Mouse (Mus musculus) lung, embryonic 14.5 days (tissue): ENCODE results near the gene Fyn. TPM values are rescaled to one million over a fixed set of nuclear protein-coding genes. Genes with fewer than 3 reads are reported as not detected.
A peak's percentile ranks its signal among the peaks of the same experiment; 100 is the strongest.

ENCODE experiments used
- ATAC-seq: fragments of 200-750 bp; cut with Nextera tagmentation; 2 replicates; pipeline ENCODE4 v1.8.0; 2017; ENCODE audit warnings: mild to moderate bottlenecking, moderate TSS enrichment, moderate library complexity; ENCODE audit not compliant: insufficient read depth
- DNase-seq: peaks from one replicate; pipeline ENCODE4 v3.0.0-alpha.2; 2015
- H3K27ac ChIP-seq: fragments of 300-500 bp; sonication (generic); 2 replicates; pipeline ENCODE4 v1.5.1; 2014; ENCODE audit warnings: low read depth, mild to moderate bottlenecking, moderate library complexity
- H3K27me3 ChIP-seq: fragments of 300-500 bp; sonication (generic); 2 replicates; pipeline ENCODE4 v1.6.1; 2014; ENCODE audit warnings: low read length, control low read depth; ENCODE audit not compliant: insufficient read depth
- H3K36me3 ChIP-seq: fragments of 300-500 bp; sonication (generic); 2 replicates; pipeline ENCODE4 v1.6.1; 2014; ENCODE audit warnings: control low read depth; ENCODE audit not compliant: insufficient read depth
- H3K4me1 ChIP-seq: fragments of 300-500 bp; sonication (generic); 2 replicates; pipeline ENCODE4 v1.6.1; 2014; ENCODE audit warnings: antibody characterized with exemption, control low read depth; ENCODE audit not compliant: insufficient read depth
- H3K4me2 ChIP-seq: fragments of 300-500 bp; sonication (generic); 2 replicates; pipeline ENCODE4 v1.6.1; 2014; ENCODE audit warnings: mild to moderate bottlenecking
- H3K4me3 ChIP-seq: fragments of 300-500 bp; sonication (generic); 2 replicates; pipeline ENCODE4 v1.5.1; 2014; ENCODE audit warnings: low read depth, low read length
- H3K9ac ChIP-seq: fragments of 300-500 bp; sonication (generic); 2 replicates; pipeline ENCODE4 v1.6.1; 2014
- H3K9me3 ChIP-seq: fragments of 300-500 bp; sonication (generic); 2 replicates; pipeline ENCODE4 v1.6.1; 2016; ENCODE audit warnings: low read depth, low read length, control low read depth
- CTCF ChIP-seq: IDR thresholded peaks from 2 replicates; pipeline ENCODE4 v1.5.1; 2016; ENCODE audit warnings: antibody characterized with exemption, low read depth
- WGBS: fragments of 180-500 bp; shearing (Covaris S2); extraction: QIAGEN DNeasy Blood & Tissue Kit; methylation state at CpG from one replicate; pipeline ENCODE4 v1.1.7; 2014; 5-methylcytosine and 5-hydroxymethylcytosine counted together
- polyA plus RNA-seq: library from polyadenylated mRNA; unstranded; fragments of >200 nt; fragmentation: Nextera tagmentation; extraction: Ambion mirVana; gene quantifications from 2 replicates; pipeline ENCODE4 v1.2.1, GENCODE M21; 2014

Fyn gene
- polyA plus RNA-seq, 1 experiment from 2014 or later: 30.3 TPM

DNA sequence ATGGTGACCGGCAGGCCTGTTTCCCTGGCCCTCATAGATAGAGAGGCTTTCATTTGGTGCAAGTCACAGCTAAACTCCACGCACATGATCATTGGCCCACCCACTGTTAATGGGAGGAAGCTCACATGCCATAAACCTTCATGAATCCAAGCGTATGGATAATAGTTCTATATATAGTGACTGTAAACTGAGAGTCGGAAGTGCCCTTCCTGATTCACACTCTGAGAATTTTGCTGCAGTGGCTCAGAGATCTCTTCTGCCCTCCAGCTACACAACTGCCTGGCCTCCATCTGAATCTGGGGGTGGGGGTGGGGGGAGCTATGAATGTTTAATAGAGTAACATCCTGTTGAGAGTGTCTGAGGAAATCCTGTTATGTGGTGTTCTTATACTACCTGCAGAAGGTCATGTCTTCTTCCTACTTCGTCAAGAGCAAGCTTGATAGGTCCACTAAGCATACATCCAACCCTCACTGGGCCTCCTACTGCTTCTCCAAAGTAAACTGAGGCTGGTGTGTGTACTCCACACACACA, 153.3 kb downstream of the Fyn start:
- WGBS: 55% methylated on average over 5 of the region's 5 CpGs
- H3K27me3 ChIP-seq: no peaks in the 10 kb centered on the region
- no peak overlapping the region for H3K4me3 ChIP-seq
- ATAC-seq: 0 out of 2 replicates have a peak, but pooled peaks have one; percentile 15
- no peak overlapping the region for H3K27ac ChIP-seq
- H3K36me3 ChIP-seq: peaks cover 23% of the 10 kb centered on the region; the same call in 1 of the 2 replicates
- H3K9me3 ChIP-seq: no peaks in the 10 kb centered on the region
- 0 out of 2 replicates have a peak, but pooled peaks cover 3% of the 10 kb centered on the region for H3K4me1 ChIP-seq
- H3K4me2 ChIP-seq: no peak overlapping the region
- H3K9ac ChIP-seq: no peak overlapping the region
- DNase-seq: peak; percentile 75
- no peak for TF ChIP-seq CTCF

DNA sequence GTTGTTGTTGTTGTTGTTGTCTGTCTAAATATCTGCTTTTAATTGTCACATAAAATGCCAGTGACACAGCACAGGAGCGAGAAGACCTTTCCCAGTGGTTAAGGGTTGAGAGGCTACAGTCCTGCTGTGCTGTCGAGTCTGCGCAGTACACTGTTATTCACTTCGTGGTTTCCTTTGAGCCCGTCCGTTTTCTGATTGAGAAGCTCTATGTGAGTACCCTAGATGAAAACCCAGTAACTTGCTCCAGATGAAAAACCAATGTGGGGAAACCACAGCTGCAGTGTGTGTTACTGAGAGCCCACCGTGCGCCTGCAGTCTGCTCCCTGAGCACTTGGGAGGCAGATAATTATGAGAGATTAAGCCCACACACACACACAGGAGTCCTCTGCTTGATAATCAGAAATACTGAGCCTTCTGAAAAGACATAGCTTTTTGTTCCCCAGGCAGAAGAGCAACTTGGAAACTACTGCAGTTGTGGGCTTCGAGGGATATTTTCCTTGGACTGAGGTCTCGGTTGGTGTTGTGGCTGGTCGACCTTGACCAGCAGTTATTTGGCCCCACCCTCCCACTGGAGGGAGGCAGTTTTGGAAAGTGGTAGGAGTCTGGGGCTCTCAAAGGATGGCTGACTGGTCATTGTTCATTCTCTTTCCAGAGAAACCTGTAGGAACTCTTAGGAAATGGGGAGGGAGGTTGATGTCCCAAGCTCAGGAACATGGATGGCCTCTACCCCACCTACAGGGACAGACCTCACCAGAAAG, 154.4 kb downstream of the Fyn start:
- H3K4me1 ChIP-seq: peaks cover 8% of the 10 kb centered on the region
- no peak overlapping the region for H3K9ac ChIP-seq
- DNase-seq (no peak), ATAC-seq (no peak)
- 70% methylated on average over 11 of the region's 11 CpGs for WGBS
- H3K27me3 ChIP-seq: no peaks in the 10 kb centered on the region
- no peak for TF ChIP-seq CTCF
- no peaks in the 10 kb centered on the region for H3K9me3 ChIP-seq
- H3K4me2 ChIP-seq: no peak overlapping the region
- no peak overlapping the region for H3K27ac ChIP-seq
- H3K36me3 ChIP-seq: peaks cover 24% of the 10 kb centered on the region; the same call in 1 of the 2 replicates
- H3K4me3 ChIP-seq: no peak overlapping the region

DNA sequence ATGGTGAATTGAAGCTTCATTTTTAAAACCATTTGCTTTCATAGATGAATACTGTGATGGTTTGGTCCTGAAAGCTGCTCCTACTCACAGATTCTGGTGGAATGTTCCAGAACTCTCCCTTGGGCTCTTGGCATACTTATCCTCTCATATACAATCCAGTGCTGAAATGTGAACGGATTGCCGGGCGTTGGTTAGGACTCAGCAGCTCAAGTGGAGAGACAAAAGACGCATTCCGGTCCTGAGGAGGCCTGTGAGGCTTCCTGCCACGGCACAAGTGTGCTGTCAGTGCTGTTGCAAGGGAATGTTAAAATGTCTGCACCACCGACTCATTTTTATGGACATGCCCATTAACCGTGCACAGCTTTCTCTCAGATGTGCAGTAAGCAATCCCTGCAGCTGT, 155.7 kb downstream of the Fyn start:
- WGBS: 30% methylated on average over 8 of the region's 8 CpGs
- Histone ChIP-seq H3K27ac (no peak overlapping the region), H3K4me3 (no peak overlapping the region), H3K4me1 (peaks cover 10% of the 10 kb centered on the region), H3K4me2 (no peak overlapping the region), H3K9ac (no peak overlapping the region), H3K9me3 (no peaks in the 10 kb centered on the region), H3K36me3 (peaks cover 24% of the 10 kb centered on the region; the same call in 1 of the 2 replicates), H3K27me3 (no peaks in the 10 kb centered on the region)
- no peak for ATAC-seq
- DNase-seq: peak; percentile 40
- TF ChIP-seq CTCF: no peak

DNA sequence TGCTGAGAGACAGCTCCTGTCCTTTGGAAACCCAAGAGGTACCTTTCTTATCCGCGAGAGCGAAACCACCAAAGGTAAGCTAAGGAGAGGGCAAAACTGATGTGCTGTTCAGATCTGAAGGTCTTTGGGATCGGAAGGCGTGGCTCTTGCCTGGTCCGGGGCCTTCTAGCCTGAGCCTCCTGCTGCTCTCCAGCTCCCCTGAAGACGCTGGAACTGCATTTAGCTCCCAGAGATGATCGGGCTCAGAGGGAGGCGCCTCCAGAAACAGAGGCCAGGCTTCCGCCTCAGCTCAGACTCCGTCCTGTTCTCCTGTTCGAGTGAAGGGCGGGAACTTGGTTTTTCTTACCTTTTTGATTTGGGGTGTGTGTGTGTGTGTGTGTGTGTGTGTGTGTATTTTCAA, 156.8 kb downstream of the Fyn start:
- no peak overlapping the region for H3K27ac ChIP-seq

DNA sequence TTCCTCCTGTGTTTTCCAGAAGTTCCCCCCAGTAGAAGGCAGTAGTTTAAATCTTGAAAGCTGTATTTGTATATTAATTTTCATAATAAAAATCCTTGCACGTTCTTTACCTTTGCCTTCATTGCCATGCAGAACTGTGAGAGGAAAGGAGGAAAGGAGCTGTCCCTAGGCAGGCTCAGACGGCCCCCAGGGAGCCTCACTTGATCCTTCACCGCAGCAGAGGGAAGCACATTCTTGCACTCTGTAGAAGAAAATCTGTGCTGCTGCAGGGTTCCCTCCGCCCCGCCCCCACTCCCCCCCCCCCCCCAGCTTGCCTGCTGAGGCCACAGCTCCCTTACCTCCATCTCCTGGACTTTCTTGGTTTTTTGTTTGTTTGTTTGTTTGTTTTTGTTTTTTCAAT, 158.5 kb downstream of the Fyn start:
- Histone ChIP-seq H3K27me3 (no peaks in the 10 kb centered on the region), H3K4me1 (peaks cover 13% of the 10 kb centered on the region), H3K4me3 (no peak overlapping the region), H3K27ac (no peak overlapping the region), H3K36me3 (peaks cover 24% of the 10 kb centered on the region; the same call in 1 of the 2 replicates), H3K4me2 (no peak overlapping the region), H3K9ac (no peak overlapping the region), H3K9me3 (no peaks in the 10 kb centered on the region)
- no peak for TF ChIP-seq CTCF
- WGBS: 28% methylated on average over 5 of the region's 5 CpGs
- no peak for DNase-seq
- ATAC-seq: no peak

More for the DNA sequence above, 156.8 kb downstream of the Fyn start:
- Histone ChIP-seq H3K4me1 (peaks cover 10% of the 10 kb centered on the region), H3K9me3 (no peaks in the 10 kb centered on the region), H3K4me3 (no peak overlapping the region), H3K4me2 (no peak overlapping the region), H3K36me3 (peaks cover 24% of the 10 kb centered on the region; the same call in 1 of the 2 replicates), H3K27me3 (no peaks in the 10 kb centered on the region), H3K9ac (no peak overlapping the region)
- TF ChIP-seq CTCF: no peak
- DNase-seq (no peak), ATAC-seq (no peak)
- 89% methylated on average over 13 of the region's 13 CpGs for WGBS

DNA sequence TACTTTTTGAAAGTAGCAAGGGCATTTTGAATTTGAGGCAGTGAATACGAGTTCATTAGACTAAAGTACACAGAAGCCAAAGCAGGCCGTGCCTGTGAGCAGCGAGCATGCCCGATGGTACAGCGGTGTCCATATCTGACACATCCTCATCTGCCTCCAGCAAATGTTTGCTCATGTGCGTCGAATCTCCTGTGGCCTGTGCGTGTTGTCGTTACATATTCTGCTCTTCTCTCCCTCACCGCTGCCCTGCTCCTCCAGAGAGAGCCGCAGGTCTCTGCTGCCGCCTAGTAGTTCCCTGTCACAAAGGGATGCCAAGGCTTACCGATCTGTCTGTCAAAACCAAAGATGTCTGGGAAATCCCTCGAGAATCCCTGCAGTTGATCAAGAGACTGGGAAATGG, 160.5 kb downstream of the Fyn start:
- 78% methylated on average over 14 of the region's 14 CpGs for WGBS
- ATAC-seq (no peak), DNase-seq (no peak)
- no peak overlapping the region for H3K4me2 ChIP-seq
- 0 out of 2 replicates have a peak overlapping the region, but pooled peaks have one; percentile 25 for H3K27ac ChIP-seq
- TF ChIP-seq CTCF: no peak
- no peak overlapping the region for H3K9ac ChIP-seq
- H3K4me1 ChIP-seq: peaks cover 21% of the 10 kb centered on the region
- no peak overlapping the region for H3K4me3 ChIP-seq
- no peaks in the 10 kb centered on the region for H3K27me3 ChIP-seq
- H3K9me3 ChIP-seq: no peaks in the 10 kb centered on the region
- peaks cover 22% of the 10 kb centered on the region; the same call in 1 of the 2 replicates for H3K36me3 ChIP-seq

DNA sequence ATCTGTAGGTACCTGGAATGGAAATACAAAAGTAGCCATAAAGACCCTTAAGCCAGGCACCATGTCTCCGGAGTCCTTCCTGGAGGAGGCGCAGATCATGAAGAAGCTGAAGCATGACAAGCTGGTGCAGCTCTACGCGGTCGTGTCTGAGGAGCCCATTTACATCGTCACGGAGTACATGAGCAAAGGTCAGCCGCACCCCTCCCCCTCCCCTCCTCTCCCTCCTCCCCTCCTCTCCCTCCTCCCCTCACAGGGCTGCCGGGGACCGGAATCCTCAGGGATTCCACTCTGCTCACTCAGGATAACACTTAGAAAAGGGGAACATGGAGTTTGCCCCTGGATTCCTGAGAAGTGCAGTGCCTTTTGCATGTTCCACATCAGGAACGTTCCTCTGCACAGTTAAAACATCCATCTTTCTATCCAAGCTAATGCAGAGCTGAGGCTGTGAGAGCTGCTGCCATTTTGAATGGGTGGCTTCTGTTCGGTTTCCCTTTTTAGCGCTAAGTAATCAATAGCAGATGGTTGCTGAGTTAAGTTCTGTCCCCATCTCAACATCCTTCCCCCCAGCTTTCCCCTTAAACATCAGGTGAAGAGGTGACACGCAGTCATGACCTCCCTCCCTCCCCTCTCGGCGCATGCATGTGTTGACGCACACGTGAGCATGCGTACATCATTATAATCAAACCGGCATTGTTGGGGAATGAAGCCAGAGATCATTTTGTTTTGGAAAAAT, 163.5 kb downstream of the Fyn start:
- no peak overlapping the region for H3K4me3 ChIP-seq
- WGBS: 54% methylated on average over 20 of the region's 20 CpGs
- H3K27ac ChIP-seq: no peak overlapping the region
- no peak overlapping the region for H3K9ac ChIP-seq
- H3K36me3 ChIP-seq: peaks cover 8% of the 10 kb centered on the region; the same call in 1 of the 2 replicates
- H3K27me3 ChIP-seq: no peaks in the 10 kb centered on the region
- DNase-seq: no peak
- no peaks in the 10 kb centered on the region for H3K9me3 ChIP-seq
- H3K4me2 ChIP-seq: no peak overlapping the region
- peaks cover 44% of the 10 kb centered on the region for H3K4me1 ChIP-seq
- TF ChIP-seq CTCF: no peak
- ATAC-seq: no peak
